30 mouse cellular contexts compared by ENCODE assay signal in genomic region chr16:43390387-43390786, GRCm38 (mm10).
"Had no signal": no experiment of that assay in that cellular context is flagged by ENCODE, and none has a peak within 500 bp of the region (broad histone marks: within the 10 kb centered on the region; RNA-seq: fewer than 3 reads in every experiment).

No protein-coding gene starts in this region.

- H3K4me2 ChIP-seq: limb, embryonic 12.5 days; limb, embryonic 13.5 days; limb, embryonic 15.5 days; liver, embryonic 11.5 days; liver, embryonic 12.5 days; liver, embryonic 13.5 days; liver, embryonic 15.5 days; lung, embryonic 14.5 days; lung, embryonic 15.5 days; midbrain, embryonic 11.5 days; midbrain, embryonic 12.5 days; midbrain, embryonic 13.5 days; midbrain, embryonic 15.5 days had no signal

- DNase-seq: left cerebral cortex, postnatal 4 days; liver; liver, embryonic 13.5 days; liver, postnatal 0 days; lung, adult 18-20 months; lung, adult 2 months; lung, embryonic 14.5 days; lung, postnatal 14 days; lung, postnatal 36 days; lung, postnatal 4 days; midbrain, embryonic 14.5 days had no signal

- H3K27me3 ChIP-seq: limb, embryonic 12.5 days; limb, embryonic 13.5 days; limb, embryonic 15.5 days; liver, embryonic 12.5 days; liver, embryonic 13.5 days; liver, embryonic 15.5 days; lung, embryonic 15.5 days; megakaryocyte, embryonic 14.5 days; midbrain, embryonic 12.5 days; midbrain, embryonic 13.5 days; midbrain, embryonic 15.5 days had no signal

- ATAC-seq: liver, embryonic 12.5 days; liver, postnatal 0 days; lung, postnatal 0 days; midbrain, embryonic 13.5 days; midbrain, embryonic 15.5 days; midbrain, embryonic 16.5 days had no signal

- H3K4me3 ChIP-seq: limb, embryonic 10.5 days; limb, embryonic 12.5 days; limb, embryonic 13.5 days; limb, embryonic 15.5 days; liver, embryonic 12.5 days; liver, embryonic 13.5 days; liver, embryonic 15.5 days; lung, embryonic 15.5 days; megakaryocyte, embryonic 14.5 days; midbrain, embryonic 10.5 days; midbrain, embryonic 12.5 days; midbrain, embryonic 13.5 days; midbrain, embryonic 15.5 days; myocyte had no signal

- H3K9ac ChIP-seq: limb, embryonic 12.5 days; limb, embryonic 13.5 days; limb, embryonic 15.5 days; liver, embryonic 12.5 days; liver, embryonic 13.5 days; liver, embryonic 14.5 days; liver, embryonic 15.5 days; liver, postnatal 0 days; lung, embryonic 14.5 days; lung, embryonic 15.5 days; midbrain, embryonic 12.5 days; midbrain, embryonic 13.5 days; midbrain, embryonic 15.5 days had no signal

- H3K36me3 ChIP-seq: limb, embryonic 10.5 days; limb, embryonic 12.5 days; limb, embryonic 13.5 days; limb, embryonic 15.5 days; liver, embryonic 12.5 days; liver, embryonic 13.5 days; liver, embryonic 15.5 days; lung, embryonic 15.5 days; midbrain, embryonic 10.5 days; midbrain, embryonic 12.5 days; midbrain, embryonic 13.5 days; midbrain, embryonic 15.5 days had no signal

- H3K9me3 ChIP-seq: limb, embryonic 10.5 days; limb, embryonic 12.5 days; limb, embryonic 13.5 days; limb, embryonic 15.5 days; liver, embryonic 12.5 days; liver, embryonic 13.5 days; liver, embryonic 15.5 days; lung, embryonic 15.5 days; megakaryocyte, embryonic 14.5 days; midbrain, embryonic 10.5 days; midbrain, embryonic 12.5 days; midbrain, embryonic 13.5 days; midbrain, embryonic 15.5 days had no signal

- H3K4me1 ChIP-seq: limb, embryonic 15.5 days; liver, embryonic 12.5 days; liver, embryonic 13.5 days; liver, embryonic 15.5 days; lung, embryonic 15.5 days; megakaryocyte, embryonic 14.5 days; midbrain, embryonic 15.5 days had no signal

- H3K27ac ChIP-seq: limb, embryonic 10.5 days; limb, embryonic 12.5 days; limb, embryonic 13.5 days; limb, embryonic 15.5 days; liver, embryonic 12.5 days; liver, embryonic 13.5 days; liver, embryonic 14.5 days; liver, embryonic 15.5 days; lung, embryonic 15.5 days; macrophage; midbrain, embryonic 10.5 days; midbrain, embryonic 12.5 days; midbrain, embryonic 13.5 days; midbrain, embryonic 15.5 days had no signal
